Mouse (Mus musculus) C2C12 (cell line): ENCODE results near the gene Ino80b. TPM values are rescaled to one million over a fixed set of nuclear protein-coding genes. Genes with fewer than 3 reads are reported as not detected.

Experiments
- H3K27me3 ChIP-seq: one replicate; pipeline ENCODE4 v1.6.1; 2011; ENCODE audit not compliant: control insufficient read depth, insufficient read depth, insufficient read length
- H3K36me3 ChIP-seq: one replicate; pipeline ENCODE4 v1.6.1; 2011; ENCODE audit not compliant: control insufficient read depth, insufficient read depth
- H3K4me3 ChIP-seq: one replicate; pipeline ENCODE4 v1.5.1; 2011; ENCODE audit warnings: mild to moderate bottlenecking, control low read depth; ENCODE audit not compliant: poor library complexity, insufficient read depth, severe bottlenecking
- H3K79me2 ChIP-seq: one replicate; pipeline ENCODE4 v1.6.1; 2011; ENCODE audit not compliant: control insufficient read depth, insufficient read depth
- H3K79me3 ChIP-seq: one replicate; pipeline ENCODE4 v1.6.1; 2011; ENCODE audit warnings: low read depth, control low read depth
- H3ac ChIP-seq: one replicate; pipeline ENCODE3; 2011; ENCODE audit warnings: low read depth; ENCODE audit not compliant: control insufficient read depth, insufficient read length
- CEBPB ChIP-seq: IDR thresholded peaks from one replicate; pipeline ENCODE4 v1.6.1; 2011; ENCODE audit warnings: low read depth, mild to moderate bottlenecking, control low read depth, moderate library complexity
- CTCF ChIP-seq: IDR thresholded peaks from one replicate; pipeline ENCODE4 v1.5.1; 2011; ENCODE audit not compliant: control insufficient read depth, insufficient read depth, insufficient read length
- FOSL1 ChIP-seq: IDR thresholded peaks from one replicate; pipeline ENCODE4 v1.8.0; 2011; ENCODE audit warnings: mild to moderate bottlenecking, low read length; ENCODE audit not compliant: poor library complexity, insufficient read depth, severe bottlenecking
- MAX ChIP-seq: IDR thresholded peaks from one replicate; pipeline ENCODE4 v1.6.1; 2011; ENCODE audit warnings: mild to moderate bottlenecking, control low read depth
- MYOD1 ChIP-seq: IDR thresholded peaks from one replicate; pipeline ENCODE4 v1.6.1; 2011; ENCODE audit warnings: low read depth; ENCODE audit not compliant: control insufficient read depth, insufficient read length
- MYOG ChIP-seq: IDR thresholded peaks from one replicate; pipeline ENCODE4 v1.6.1; 2011; ENCODE audit not compliant: control insufficient read depth, insufficient read length; ENCODE audit errors: extremely low read depth
- USF1 ChIP-seq: IDR thresholded peaks from one replicate; pipeline ENCODE4 v1.6.1; 2011; ENCODE audit warnings: low read depth, mild to moderate bottlenecking, control low read depth, moderate library complexity
- polyA plus RNA-seq: library from polyadenylated mRNA; unstranded; fragments of >200 nt; fragmentation: generic; extraction: Trizol; gene quantifications from one replicate; pipeline ENCODE4 v1.2.1, GENCODE M21; 2012; ENCODE audit warnings: missing spikeins

Ino80b gene
- polyA plus RNA-seq, 1 experiment = 33.6 TPM

DNA sequence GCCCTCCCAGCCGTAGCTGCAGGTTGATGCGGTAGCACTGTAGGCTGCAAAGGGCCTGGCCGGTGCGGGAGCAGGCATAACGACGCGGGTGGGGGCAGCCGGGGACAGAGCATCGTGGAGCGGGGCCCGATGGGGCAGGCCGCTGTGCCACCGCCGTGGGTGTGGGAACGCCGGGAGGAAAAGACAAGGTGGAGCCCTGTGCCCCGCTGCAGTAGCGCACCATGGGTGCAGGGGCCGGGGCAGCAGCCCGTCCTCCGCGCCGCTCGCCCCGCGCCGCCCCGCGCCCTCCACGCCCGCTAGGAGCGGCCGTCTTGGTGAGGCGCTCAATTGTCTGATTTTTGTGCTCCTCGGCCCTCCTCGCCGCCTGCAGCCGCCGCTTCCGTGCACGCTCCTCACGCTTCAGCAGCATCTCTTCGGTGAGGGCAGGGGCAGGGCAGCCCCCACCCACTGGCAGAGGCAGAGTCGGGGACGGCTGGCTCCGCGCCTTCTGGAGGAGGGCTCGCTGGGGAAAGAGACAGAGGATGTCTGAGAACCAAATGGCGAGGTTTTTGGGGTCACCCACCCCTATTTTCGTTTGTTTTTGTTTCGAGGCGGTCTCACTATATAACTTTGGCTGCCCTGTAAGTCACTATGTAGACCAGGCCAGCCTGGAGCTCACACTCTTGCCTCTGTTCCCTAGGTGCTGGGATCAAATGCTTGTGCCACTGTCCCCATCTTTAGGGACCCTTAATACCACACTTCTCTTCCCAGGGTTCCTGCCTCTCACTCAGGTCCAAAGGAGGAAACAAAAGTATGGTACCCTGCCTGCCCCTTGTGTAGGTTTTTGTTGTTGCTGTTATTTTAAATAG is 3.1 kb downstream of the Ino80b start:
- H3K79me3 ChIP-seq = peaks cover 10% of the 10 kb centered on the region
- H3K27me3 ChIP-seq = no peaks in the 10 kb centered on the region
- H3K79me2 ChIP-seq = peaks cover 59% of the 10 kb centered on the region
- peak overlapping the region; percentile 49 for H3K4me3 ChIP-seq
- peaks cover 23% of the 10 kb centered on the region for H3K36me3 ChIP-seq
- TF ChIP-seq MYOG (no peak), USF1 (no peak), MYOD1 (no peak), FOSL1 (no peak), CTCF (no peak), MAX (no peak), CEBPB (no peak)
- H3ac ChIP-seq = peak overlapping the region; percentile 73

DNA sequence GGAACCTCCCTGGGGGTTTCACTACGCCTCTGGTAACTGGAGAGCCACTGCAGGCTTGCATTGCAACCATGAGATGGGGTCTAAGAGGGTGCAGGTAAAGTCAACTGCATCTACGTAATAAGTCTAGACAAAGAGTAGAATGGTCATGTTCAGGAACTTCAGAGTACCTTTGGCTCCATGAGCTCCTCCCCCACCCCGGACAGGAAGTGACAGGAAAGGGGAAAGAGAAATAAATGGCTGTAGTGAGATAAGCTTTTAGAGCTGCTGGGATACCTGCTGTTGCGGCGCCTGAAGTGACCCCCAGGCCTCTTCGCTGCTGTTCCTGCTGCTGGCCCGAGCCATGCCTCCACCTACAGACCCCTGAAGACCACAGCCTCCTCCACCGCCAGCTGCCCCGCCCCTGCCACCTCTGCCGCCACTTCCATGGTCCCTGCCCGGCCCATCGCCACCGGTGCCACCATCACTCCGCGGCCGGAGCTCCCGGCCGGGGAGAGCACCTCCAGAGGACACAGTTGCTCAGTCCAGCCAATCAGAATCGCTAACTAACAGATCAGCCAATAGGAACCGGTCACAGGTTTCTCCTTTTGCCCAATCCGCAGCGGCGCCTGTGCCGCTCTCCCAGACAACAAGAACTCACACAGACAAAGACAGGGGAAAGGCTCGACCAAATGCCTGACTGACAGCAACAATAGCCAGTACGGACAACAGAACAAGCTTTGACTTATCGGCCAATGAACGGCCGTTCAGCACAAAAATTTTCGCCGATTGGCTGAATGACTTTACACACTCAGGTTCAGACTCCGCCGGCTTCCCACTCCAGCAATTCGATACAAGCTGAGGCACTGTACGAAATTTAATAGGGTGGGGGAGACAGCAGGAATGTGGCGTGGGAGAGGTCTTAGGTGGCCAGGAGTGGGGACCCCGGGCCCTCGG is 4.0 kb downstream of the Ino80b start, which contains the start of gene Wbp1:
TSS of gene Wbp1 (minus strand) at position 630 of the 933 bp plus-strand sequence.
- peak within 1 kb of the TSS; percentile 66 for H3K4me3 ChIP-seq
- H3K36me3 ChIP-seq = peaks cover 28% of the 10 kb centered on the region
- peaks cover 68% of the 10 kb centered on the region for H3K79me2 ChIP-seq

DNA sequence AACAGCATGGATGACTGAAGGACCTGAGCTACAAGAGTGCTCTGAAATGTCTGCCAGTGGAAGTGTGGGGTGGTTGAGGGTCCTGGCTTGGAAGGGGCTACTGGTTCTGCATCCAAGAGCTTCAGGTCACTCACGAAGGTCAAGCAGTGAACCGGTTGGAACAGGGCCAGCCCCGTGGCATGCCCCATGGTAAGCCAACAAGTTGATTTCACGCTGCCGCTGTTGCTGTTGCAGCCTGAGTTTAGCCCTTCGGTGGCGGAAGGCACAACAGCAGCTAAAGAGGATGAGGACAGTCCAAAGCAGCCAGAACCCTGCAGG is 5.5 kb downstream of the Ino80b start:
- no peak for TF ChIP-seq USF1
- TF ChIP-seq CEBPB = no peak
- no peak for TF ChIP-seq MAX
- Histone ChIP-seq H3K79me3 (peaks cover 24% of the 10 kb centered on the region), H3K36me3 (peaks cover 28% of the 10 kb centered on the region), H3K4me3 (no peak overlapping the region), H3ac (peak overlapping the region; percentile 13), H3K27me3 (no peaks in the 10 kb centered on the region), H3K79me2 (peaks cover 81% of the 10 kb centered on the region)

More for the DNA sequence above, 4.0 kb downstream of the Ino80b start, which contains the start of gene Wbp1:
- Histone ChIP-seq H3ac (peak within 1 kb of the TSS; percentile 85), H3K79me3 (peaks cover 18% of the 10 kb centered on the region), H3K27me3 (no peaks in the 10 kb centered on the region)
- TF ChIP-seq MYOD1 = no peak
- no peak for TF ChIP-seq FOSL1
- no peak for TF ChIP-seq MYOG
- no peak for TF ChIP-seq CEBPB
- peak; percentile 4 for TF ChIP-seq USF1
- no peak for TF ChIP-seq CTCF
- TF ChIP-seq MAX = peak; percentile 8

DNA sequence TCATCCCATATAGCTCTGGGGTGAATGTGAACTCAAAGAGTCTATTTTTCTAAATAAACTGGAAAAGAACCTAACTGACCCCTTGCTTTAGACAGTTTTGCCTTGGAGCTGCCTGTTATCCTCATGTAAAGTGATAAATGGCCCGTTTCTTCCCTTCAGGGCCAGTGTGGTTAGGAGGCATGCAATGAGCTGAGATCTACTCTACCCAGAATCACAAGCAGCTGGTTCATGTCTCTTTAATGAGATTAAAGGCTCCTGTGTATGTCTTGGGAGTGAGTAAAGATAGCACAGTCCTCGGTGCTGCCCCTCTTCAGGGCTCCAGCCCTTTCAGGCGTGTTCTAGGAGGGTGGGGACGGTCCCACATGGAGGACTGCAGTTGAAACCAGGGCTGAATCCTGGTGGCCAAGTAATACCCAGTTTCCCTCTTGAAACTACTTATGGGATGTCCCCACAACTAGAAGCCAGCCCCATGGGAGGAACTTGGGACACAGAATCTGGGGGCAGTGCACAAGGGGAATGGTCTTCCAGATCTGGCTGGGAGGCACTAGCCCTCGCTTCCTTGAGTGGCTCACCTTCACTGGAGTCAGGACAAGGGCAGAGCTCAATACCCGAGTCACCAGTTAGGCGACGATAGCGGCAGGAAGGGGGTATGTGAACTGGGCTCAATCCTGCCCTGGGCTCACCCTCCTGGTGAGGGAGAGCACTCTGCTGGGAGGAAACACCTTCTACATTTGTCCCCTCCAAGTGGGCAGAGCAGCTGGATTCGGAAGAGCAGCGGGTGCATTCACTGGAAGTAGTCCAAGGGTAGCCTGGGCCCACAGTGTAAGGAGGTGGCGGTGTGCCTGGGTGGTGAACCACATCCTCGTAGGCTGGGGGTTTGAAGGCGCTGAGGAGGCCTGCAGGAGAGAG is 6.2 kb downstream of the Ino80b start:
- Histone ChIP-seq H3ac (no peak overlapping the region), H3K79me3 (peaks cover 26% of the 10 kb centered on the region), H3K27me3 (no peaks in the 10 kb centered on the region), H3K79me2 (peaks cover 81% of the 10 kb centered on the region), H3K36me3 (peaks cover 28% of the 10 kb centered on the region), H3K4me3 (no peak overlapping the region)
- TF ChIP-seq MYOD1 = no peak
- no peak for TF ChIP-seq CTCF
- no peak for TF ChIP-seq MYOG
- no peak for TF ChIP-seq USF1
- TF ChIP-seq FOSL1 = no peak
- TF ChIP-seq MAX = no peak
- TF ChIP-seq CEBPB = no peak

DNA sequence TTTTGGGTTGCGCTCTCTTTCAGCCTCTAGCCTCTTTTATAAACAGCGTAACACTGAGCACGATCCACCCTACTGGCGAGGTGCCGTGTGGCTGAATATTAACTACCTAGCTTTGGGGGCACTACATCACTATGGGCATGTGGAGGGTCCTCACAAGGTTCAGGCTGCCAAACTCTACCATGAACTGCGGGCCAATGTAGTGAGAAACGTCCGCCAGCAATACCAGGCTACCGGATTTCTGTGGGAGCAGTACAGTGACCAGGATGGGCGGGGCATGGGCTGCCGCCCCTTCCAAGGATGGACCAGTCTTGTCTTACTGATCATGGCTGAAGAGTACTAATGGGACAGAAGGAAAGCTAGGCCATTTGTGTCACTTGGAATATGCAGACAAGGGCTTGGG is 6.9 kb downstream of the Ino80b start:
- H3K27me3 ChIP-seq = no peaks in the 10 kb centered on the region
- H3K4me3 ChIP-seq = no peak overlapping the region
- H3K79me3 ChIP-seq = peaks cover 25% of the 10 kb centered on the region
- peaks cover 28% of the 10 kb centered on the region for H3K36me3 ChIP-seq
- peaks cover 75% of the 10 kb centered on the region for H3K79me2 ChIP-seq
- no peak overlapping the region for H3ac ChIP-seq
- TF ChIP-seq FOSL1 = no peak
- TF ChIP-seq CTCF = no peak
